Mouse (Mus musculus) liver, embryonic 15.5 days (tissue): ENCODE data around the gene Tubal3. TPM values are rescaled to one million over a fixed set of nuclear protein-coding genes. Genes with fewer than 3 reads are reported as not detected.
"Not testable (repeated sequence)": the region's sequence is repeated elsewhere in the genome, so short reads cannot be mapped to it uniquely, and the experiment has no call there.

Experiments used
- ATAC-seq: fragments of 200-750 bp; cut with Nextera tagmentation; 2 replicates; pipeline ENCODE4 v1.8.0; 2017; ENCODE audit warnings: moderate number of reproducible peaks, mild to moderate bottlenecking, moderate library complexity; ENCODE audit not compliant: insufficient read depth
- H3K27ac ChIP-seq: fragments of 300-500 bp; sonication (generic); replicated peaks from 2 replicates; pipeline ENCODE4 v1.5.1; 2015; ENCODE audit warnings: mild to moderate bottlenecking, inconsistent platforms
- H3K27me3 ChIP-seq: fragments of 300-500 bp; sonication (generic); 2 replicates; pipeline ENCODE4 v1.6.1; 2015; ENCODE audit warnings: mild to moderate bottlenecking, inconsistent platforms
- H3K36me3 ChIP-seq: fragments of 300-500 bp; sonication (generic); replicated peaks from 2 replicates; pipeline ENCODE4 v1.6.1; 2015; ENCODE audit warnings: moderate library complexity, mild to moderate bottlenecking, inconsistent platforms
- H3K4me1 ChIP-seq: fragments of 300-500 bp; sonication (generic); replicated peaks from 2 replicates; pipeline ENCODE4 v1.6.1; 2015; ENCODE audit warnings: inconsistent platforms
- H3K4me2 ChIP-seq: fragments of 300-500 bp; sonication (generic); 2 replicates; pipeline ENCODE4 v1.6.1; 2015; ENCODE audit warnings: moderate library complexity, mild to moderate bottlenecking, inconsistent platforms
- H3K4me3 ChIP-seq: fragments of 300-500 bp; sonication (generic); replicated peaks from 2 replicates; pipeline ENCODE4 v1.5.1; 2015; ENCODE audit warnings: mild to moderate bottlenecking, inconsistent platforms
- H3K9ac ChIP-seq: fragments of 300-500 bp; sonication (generic); 2 replicates; pipeline ENCODE4 v1.6.1; 2015; ENCODE audit warnings: moderate library complexity, mild to moderate bottlenecking, inconsistent platforms
- H3K9me3 ChIP-seq: fragments of 300-500 bp; sonication (generic); replicated peaks from 2 replicates; pipeline ENCODE4 v1.6.1; 2016; ENCODE audit warnings: inconsistent platforms
- WGBS: fragments of 180-500 bp; shearing (Covaris S2); methylation state at CpG from one replicate; pipeline ENCODE4 v1.1.7; 2015; ENCODE audit warnings: mixed read lengths; ENCODE audit not compliant: insufficient replicate concordance; 5-methylcytosine and 5-hydroxymethylcytosine counted together
- polyA plus RNA-seq: library from polyadenylated mRNA; unstranded; fragments of >200 nt; fragmentation: Nextera tagmentation; extraction: Ambion mirVana; gene quantifications from 2 replicates; pipeline ENCODE4 v1.2.1, GENCODE M21; 2015

Gene Tubal3
- polyA plus RNA-seq, 1 experiment from 2014 or later: not detected

DNA sequence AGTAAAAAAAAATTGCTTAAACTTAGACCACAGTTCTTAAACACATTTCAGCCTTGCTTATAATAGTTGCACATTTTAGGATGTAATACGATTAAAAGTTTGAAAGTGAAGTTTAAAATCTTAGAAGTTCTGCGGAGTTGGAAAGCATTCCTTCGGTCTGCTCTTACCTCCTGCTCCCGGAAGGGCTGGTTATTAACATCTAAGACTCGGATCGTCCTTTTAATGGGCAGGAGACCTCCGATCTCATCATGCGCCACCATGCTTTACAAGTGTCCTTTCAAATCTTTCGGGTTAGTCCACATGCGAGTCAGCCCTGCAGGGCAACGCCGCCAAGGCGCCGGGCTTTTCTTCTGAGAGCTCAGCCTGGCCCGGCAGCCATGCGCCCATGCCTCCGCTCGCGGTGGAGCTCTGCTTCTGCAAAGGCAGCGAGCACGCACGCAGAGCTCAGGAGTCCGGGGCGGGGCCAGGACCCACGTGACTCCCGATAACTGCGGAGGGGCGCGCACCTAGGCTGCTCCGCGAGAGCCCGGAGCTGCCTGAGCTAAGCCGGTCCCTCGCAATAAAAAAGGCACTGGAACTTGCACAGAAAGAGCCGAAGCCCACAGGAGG, 24.8 kb upstream of the Tubal3 start:
- Histone ChIP-seq H3K27ac (peak overlapping the region; percentile 77), H3K9me3 (no peaks in the 10 kb centered on the region), H3K4me2 (peak overlapping the region; percentile 69), H3K36me3 (peaks cover 30% of the 10 kb centered on the region), H3K4me3 (peak overlapping the region; percentile 71), H3K27me3 (no peaks in the 10 kb centered on the region), H3K4me1 (peaks cover 60% of the 10 kb centered on the region), H3K9ac (peak overlapping the region; percentile 76)
- peak; percentile 98 for ATAC-seq
- under 1% methylated on average over 35 of the region's 35 CpGs for WGBS

DNA sequence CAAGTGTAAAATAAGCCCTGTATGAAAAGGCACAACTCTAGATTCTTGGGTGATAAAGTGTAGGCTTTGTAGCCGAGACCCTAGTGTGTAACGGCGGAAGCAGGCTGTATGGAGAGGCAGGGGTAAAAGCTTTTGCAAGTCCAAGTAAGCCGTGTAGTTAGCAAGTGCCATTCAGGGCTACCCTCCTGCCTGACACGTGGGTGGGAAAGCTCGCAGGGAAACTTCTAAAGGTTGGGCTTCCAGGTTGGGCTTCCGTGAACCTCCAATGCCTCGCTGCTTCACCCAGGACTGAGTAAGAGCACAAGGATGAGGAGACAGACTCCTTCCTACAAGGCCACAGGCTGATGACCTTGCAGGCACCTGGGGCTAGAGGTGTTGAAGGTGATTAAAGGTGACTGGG, 23.5 kb upstream of the Tubal3 start:
- 80% methylated on average over 8 of the region's 8 CpGs for WGBS
- ATAC-seq: no peak
- H3K9ac ChIP-seq: no peak overlapping the region
- no peak overlapping the region for H3K4me2 ChIP-seq
- H3K27ac ChIP-seq: no peak overlapping the region
- no peaks in the 10 kb centered on the region for H3K27me3 ChIP-seq
- peaks cover 24% of the 10 kb centered on the region for H3K36me3 ChIP-seq
- no peaks in the 10 kb centered on the region for H3K9me3 ChIP-seq
- no peak overlapping the region for H3K4me3 ChIP-seq
- peaks cover 55% of the 10 kb centered on the region for H3K4me1 ChIP-seq

DNA sequence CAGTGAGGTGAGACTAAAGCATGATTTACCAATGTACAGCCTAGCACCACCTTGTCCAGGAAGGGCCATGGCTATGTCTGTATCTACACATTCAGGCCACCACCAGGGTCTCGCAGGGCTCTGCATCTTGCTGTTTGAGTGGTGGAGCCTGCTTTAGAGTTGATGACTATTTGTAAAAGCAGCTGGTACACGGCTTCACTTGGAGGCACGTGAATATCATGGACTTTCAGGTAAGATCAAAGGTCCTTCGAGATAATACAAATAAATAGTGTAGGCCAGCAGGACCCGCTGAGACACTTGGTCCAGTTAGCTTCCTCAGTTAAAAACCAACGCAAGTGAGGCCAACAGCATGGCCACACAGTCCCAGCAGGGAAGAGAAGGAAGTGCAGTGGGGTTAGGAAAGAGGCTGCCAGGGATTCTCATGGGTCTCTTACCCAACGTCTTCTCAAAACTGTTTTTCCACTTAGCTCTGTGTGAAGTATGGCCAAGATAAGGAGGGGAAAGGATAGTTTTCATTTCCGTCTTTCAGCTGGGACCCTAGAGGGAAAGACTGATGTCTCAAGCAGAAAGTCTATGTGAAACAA, 22.6 kb upstream of the Tubal3 start:
- no peaks in the 10 kb centered on the region for H3K27me3 ChIP-seq
- no peaks in the 10 kb centered on the region for H3K9me3 ChIP-seq
- H3K9ac ChIP-seq: no peak overlapping the region
- no peak for ATAC-seq
- no peak overlapping the region for H3K4me2 ChIP-seq
- H3K36me3 ChIP-seq: peaks cover 23% of the 10 kb centered on the region
- 69% methylated on average over 8 of the region's 8 CpGs for WGBS
- peaks cover 48% of the 10 kb centered on the region for H3K4me1 ChIP-seq
- H3K4me3 ChIP-seq: no peak overlapping the region
- peak overlapping the region; percentile 53 for H3K27ac ChIP-seq

DNA sequence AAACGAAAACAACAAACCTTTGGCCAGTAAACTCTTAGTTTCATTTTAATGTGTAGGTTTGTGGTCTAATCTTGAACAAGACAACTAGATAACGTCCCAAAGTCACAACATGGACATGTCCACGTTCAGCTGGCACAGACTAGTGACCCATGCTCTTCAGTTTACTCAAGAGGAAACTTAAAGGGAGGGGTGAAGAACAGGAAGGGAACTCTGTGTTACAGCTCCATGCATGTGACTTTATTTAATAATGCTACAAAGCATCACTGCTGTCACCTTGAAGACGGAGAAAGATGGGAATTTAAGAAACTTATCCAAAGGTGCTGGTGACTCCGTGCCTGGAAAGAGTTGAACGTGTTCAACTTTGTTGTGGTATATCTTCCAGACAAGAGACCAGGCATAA, 22.0 kb upstream of the Tubal3 start:
- Histone ChIP-seq H3K4me1 (peaks cover 44% of the 10 kb centered on the region), H3K9me3 (no peaks in the 10 kb centered on the region), H3K4me3 (no peak overlapping the region), H3K27ac (peak overlapping the region; percentile 53), H3K4me2 (no peak overlapping the region), H3K27me3 (no peaks in the 10 kb centered on the region), H3K36me3 (peaks cover 23% of the 10 kb centered on the region), H3K9ac (no peak overlapping the region)
- ATAC-seq: no peak
- WGBS: 74% methylated on average over 6 of the region's 6 CpGs

DNA sequence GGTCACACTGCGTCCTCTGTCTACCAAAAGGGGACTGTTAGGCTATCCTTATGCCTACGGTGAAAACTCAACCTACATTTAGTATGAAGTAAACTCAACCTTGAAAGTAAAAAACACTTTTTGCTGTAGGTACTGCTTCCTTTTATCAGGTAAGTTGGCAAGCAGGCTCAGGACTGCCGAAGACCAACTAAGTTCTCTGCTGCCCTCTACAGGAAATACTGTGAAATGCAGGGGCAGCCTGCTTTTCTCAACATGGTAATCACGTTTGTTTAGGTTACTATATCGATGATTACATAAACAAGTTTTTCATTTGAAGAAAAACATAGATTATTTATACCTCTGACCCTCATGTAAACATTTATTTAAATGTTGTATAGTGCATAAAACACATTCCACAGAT, 21.2 kb upstream of the Tubal3 start:
- Histone ChIP-seq H3K4me2 (no peak overlapping the region), H3K4me3 (no peak overlapping the region), H3K36me3 (peaks cover 23% of the 10 kb centered on the region), H3K9me3 (no peaks in the 10 kb centered on the region), H3K27me3 (no peaks in the 10 kb centered on the region), H3K27ac (no peak overlapping the region), H3K4me1 (peaks cover 37% of the 10 kb centered on the region), H3K9ac (no peak overlapping the region)
- 28% methylated on average over 5 of the region's 5 CpGs for WGBS
- no peak for ATAC-seq

DNA sequence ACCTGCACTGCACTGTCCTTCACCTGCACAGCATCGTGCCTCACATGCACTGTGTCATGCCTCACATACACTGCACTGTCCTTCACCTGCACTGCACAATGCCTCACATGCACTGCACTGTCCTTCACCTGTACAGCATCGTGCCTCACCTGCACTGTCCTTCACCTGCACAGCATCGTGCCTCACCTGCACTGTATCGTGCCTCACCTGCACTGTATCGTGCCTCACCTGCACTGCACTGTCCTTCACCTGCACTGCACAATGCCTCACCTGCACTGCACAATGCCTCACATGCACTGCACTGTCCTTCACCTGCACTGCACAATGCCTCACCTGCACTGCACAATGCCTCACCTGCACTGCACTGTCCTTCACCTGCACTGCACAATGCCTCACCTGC, 19.9 kb upstream of the Tubal3 start:
- H3K4me3 ChIP-seq, H3K27ac ChIP-seq, H3K9ac ChIP-seq, ATAC-seq, H3K9me3 ChIP-seq, H3K4me2 ChIP-seq, H3K27me3 ChIP-seq: not testable (repeated sequence)
- WGBS: 88% methylated on average over 5 of the region's 5 CpGs
- peaks cover 26% of the 10 kb centered on the region for H3K36me3 ChIP-seq
- H3K4me1 ChIP-seq: peaks cover 35% of the 10 kb centered on the region

DNA sequence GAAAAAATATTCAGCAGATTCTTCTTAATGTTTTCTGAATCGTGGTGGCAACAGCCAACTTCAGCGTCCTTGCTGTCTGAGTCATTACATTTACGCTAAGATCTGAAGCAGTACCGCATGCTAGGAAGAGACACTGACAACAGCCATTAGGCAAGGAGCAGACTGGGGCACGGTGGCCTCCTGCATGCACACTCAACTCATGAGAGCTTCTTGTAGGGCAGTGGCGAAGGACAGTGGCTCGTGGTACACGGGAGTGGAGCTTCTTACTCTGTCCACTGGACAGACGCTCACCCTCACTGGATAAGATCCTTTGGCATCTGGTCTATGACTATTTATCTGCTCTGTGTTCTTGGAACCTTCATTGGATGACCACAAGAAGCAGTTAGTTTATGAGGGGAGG, 18.8 kb upstream of the Tubal3 start:
- H3K27ac ChIP-seq: no peak overlapping the region
- no peak overlapping the region for H3K4me2 ChIP-seq
- H3K9me3 ChIP-seq: no peaks in the 10 kb centered on the region
- peaks cover 26% of the 10 kb centered on the region for H3K4me1 ChIP-seq
- H3K36me3 ChIP-seq: peaks cover 27% of the 10 kb centered on the region
- no peaks in the 10 kb centered on the region for H3K27me3 ChIP-seq
- 83% methylated on average over 9 of the region's 9 CpGs for WGBS
- H3K9ac ChIP-seq: no peak overlapping the region
- ATAC-seq: no peak
- no peak overlapping the region for H3K4me3 ChIP-seq

DNA sequence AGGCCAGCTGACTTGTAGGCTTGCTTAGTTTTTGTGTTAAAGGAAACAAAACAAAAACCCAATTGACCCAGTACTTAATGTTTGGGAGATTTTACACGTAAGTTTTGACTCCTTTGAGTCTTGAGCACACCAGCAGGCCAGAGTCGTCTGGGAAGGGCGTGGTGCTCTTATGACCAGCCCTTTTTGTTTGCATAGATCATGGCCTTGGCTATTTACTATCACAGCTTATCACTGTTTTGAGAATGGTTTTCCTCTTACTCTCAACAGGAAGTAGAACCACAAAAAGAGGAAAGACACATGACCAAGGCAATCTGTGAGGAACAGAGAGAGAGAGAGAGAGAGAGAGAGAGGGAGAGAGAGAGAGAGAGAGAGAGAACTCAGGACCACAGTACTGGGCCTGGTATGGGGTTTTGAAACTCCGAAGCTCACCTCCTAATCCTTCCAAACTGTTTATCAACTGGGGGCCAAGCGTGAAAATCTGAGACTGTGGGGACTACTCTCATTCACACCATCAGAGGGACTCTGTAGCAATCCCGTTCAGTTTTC, 10.8 kb upstream of the Tubal3 start:
- Histone ChIP-seq H3K9ac (no peak overlapping the region), H3K36me3 (peaks cover 41% of the 10 kb centered on the region), H3K27me3 (no peaks in the 10 kb centered on the region), H3K4me2 (no peak overlapping the region), H3K4me1 (peaks cover 6% of the 10 kb centered on the region; the same call in 1 of the 2 replicates), H3K9me3 (no peaks in the 10 kb centered on the region), H3K4me3 (no peak overlapping the region), H3K27ac (no peak overlapping the region)
- ATAC-seq: no peak
- 67% methylated on average over 6 of the region's 6 CpGs for WGBS

DNA sequence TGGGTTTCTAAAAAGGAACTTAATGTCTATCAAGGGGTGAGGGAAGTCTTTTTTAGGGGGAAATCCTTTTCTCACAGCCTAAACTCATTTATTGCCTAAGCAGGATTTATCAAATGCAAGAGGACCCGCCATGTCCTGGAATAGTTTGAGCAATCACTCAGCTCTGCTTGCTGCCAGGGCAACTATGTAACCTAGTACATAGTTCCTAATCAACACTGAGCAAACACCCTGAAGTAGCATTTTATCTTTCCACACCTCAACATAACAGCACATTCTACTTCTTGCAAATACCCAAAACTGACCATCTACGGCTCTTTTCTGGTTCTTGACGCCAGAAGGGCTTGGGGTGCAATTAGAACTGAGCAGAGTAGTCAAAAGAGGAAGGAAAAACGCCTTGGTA, 9.8 kb upstream of the Tubal3 start:
- no peak for ATAC-seq
- peaks cover 42% of the 10 kb centered on the region for H3K36me3 ChIP-seq
- H3K4me2 ChIP-seq: no peak overlapping the region
- no peaks in the 10 kb centered on the region for H3K27me3 ChIP-seq
- no peak overlapping the region for H3K27ac ChIP-seq
- peaks cover 6% of the 10 kb centered on the region; the same call in 1 of the 2 replicates for H3K4me1 ChIP-seq
- no peaks in the 10 kb centered on the region for H3K9me3 ChIP-seq
- no peak overlapping the region for H3K4me3 ChIP-seq
- H3K9ac ChIP-seq: no peak overlapping the region
- WGBS: 44% methylated on average over 4 of the region's 4 CpGs

DNA sequence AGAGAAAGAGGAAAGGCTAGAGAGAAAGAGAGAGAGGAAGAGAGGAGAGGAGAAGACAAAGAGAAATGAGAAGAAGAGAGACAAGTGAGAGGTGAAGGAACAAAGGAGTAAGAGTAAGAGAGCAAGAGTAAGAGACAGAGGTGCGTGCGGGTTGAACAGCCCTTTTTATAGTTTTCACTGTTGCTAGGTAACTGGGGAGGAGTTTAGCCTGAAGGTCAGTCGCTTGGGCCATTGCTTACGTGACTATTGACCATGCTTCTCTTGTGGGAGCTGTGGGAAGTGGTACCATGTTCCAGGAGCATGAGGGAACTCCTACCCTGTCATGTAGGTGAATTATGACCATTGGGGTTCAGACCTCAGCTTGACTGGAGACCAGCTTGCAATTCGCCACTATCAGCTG, 7.7 kb upstream of the Tubal3 start:
- no peak for ATAC-seq
- WGBS: 84% methylated on average over 5 of the region's 5 CpGs
- Histone ChIP-seq H3K4me1 (peaks cover 6% of the 10 kb centered on the region; the same call in 1 of the 2 replicates), H3K9ac (no peak overlapping the region), H3K36me3 (peaks cover 47% of the 10 kb centered on the region), H3K9me3 (no peaks in the 10 kb centered on the region), H3K27ac (no peak overlapping the region), H3K27me3 (no peaks in the 10 kb centered on the region), H3K4me3 (no peak overlapping the region), H3K4me2 (no peak overlapping the region)

DNA sequence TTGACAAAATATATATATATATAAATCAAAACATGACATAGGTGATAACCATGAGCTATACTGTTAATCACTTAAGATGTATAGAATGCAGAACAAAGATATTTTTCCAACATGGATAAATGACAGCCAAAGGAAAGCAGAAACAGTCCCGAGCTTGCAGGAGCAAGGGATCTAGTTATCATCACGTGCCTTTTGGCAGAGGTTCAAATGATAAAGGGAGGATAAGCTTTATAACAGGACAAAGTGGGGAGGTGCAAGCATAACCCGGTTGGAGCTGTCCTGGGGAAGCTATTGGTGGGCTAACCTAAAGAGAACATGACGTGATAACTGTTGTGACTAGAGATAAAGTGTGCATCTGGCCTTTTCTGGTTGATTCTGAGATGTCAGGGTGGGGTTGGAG, 4.6 kb upstream of the Tubal3 start:
- ATAC-seq: no peak
- H3K9ac ChIP-seq: no peak overlapping the region
- no peak overlapping the region for H3K4me2 ChIP-seq
- H3K4me1 ChIP-seq: peaks cover 21% of the 10 kb centered on the region
- 38% methylated on average over 4 of the region's 4 CpGs for WGBS
- no peaks in the 10 kb centered on the region for H3K9me3 ChIP-seq
- no peak overlapping the region for H3K27ac ChIP-seq
- H3K4me3 ChIP-seq: no peak overlapping the region
- no peaks in the 10 kb centered on the region for H3K27me3 ChIP-seq
- peaks cover 45% of the 10 kb centered on the region for H3K36me3 ChIP-seq
